Mouse (Mus musculus) myocyte (in vitro differentiated cells): ENCODE measurements around the gene 4930579F01Rik. TPM values are rescaled to one million over a fixed set of nuclear protein-coding genes. Genes with fewer than 3 reads are reported as not detected.

Experiments
- H3K27me3 ChIP-seq: one replicate; pipeline ENCODE4 v1.6.1; 2011; ENCODE audit not compliant: control insufficient read depth, insufficient read depth, insufficient read length
- H3K36me3 ChIP-seq: one replicate; pipeline ENCODE4 v1.6.1; 2011; ENCODE audit not compliant: control insufficient read depth, insufficient read depth
- H3K4me2 ChIP-seq: one replicate; pipeline ENCODE4 v1.6.1; 2011; ENCODE audit warnings: low read depth, control low read depth
- H3K4me3 ChIP-seq: one replicate; pipeline ENCODE4 v1.5.1; 2011; ENCODE audit warnings: mild to moderate bottlenecking, control low read depth, moderate library complexity
- H3K79me2 ChIP-seq: one replicate; pipeline ENCODE4 v1.6.1; 2011; ENCODE audit not compliant: control insufficient read depth, insufficient read depth
- H3ac ChIP-seq: one replicate; pipeline ENCODE4 v1.6.1; 2011; ENCODE audit not compliant: control insufficient read depth, insufficient read length
- CEBPB ChIP-seq: IDR thresholded peaks from 2 replicates; pipeline ENCODE4 v1.6.1; 2011; ENCODE audit warnings: mild to moderate bottlenecking, moderate library complexity; ENCODE audit not compliant: poor library complexity, insufficient read depth, severe bottlenecking
- E2F4 ChIP-seq: IDR thresholded peaks from one replicate; pipeline ENCODE4 v1.6.1; 2011; ENCODE audit warnings: mild to moderate bottlenecking, control low read depth, moderate library complexity; ENCODE audit not compliant: insufficient read depth
- MAX ChIP-seq: IDR thresholded peaks from one replicate; pipeline ENCODE4 v1.6.1; 2011; ENCODE audit warnings: low read depth, mild to moderate bottlenecking, control low read depth
- MYOD1 ChIP-seq, 3 experiments: IDR thresholded peaks; one replicate each; pipeline ENCODE4 v1.6.1; 2011; ENCODE audit warnings: control low read depth in 2 of 3, low read depth in 2 of 3, mild to moderate bottlenecking in 2 of 3, moderate library complexity in 1 of 3; ENCODE audit not compliant: insufficient read length in 2 of 3, control insufficient read depth in 1 of 3
- MYOG ChIP-seq, 3 experiments: IDR thresholded peaks; one replicate each; pipeline ENCODE4 v1.6.1; 2011; ENCODE audit warnings: control low read depth in 2 of 3, low read depth in 2 of 3, mild to moderate bottlenecking in 2 of 3; ENCODE audit not compliant: insufficient read length in 2 of 3, control insufficient read depth in 1 of 3, insufficient read depth in 1 of 3
- POLR2A ChIP-seq: IDR thresholded peaks from one replicate; pipeline ENCODE4 v1.6.1; 2011; ENCODE audit warnings: low read depth, mild to moderate bottlenecking, control low read depth, moderate library complexity; ENCODE audit not compliant: insufficient read length
- POLR2AphosphoS2 ChIP-seq: IDR thresholded peaks from one replicate; pipeline ENCODE4 v1.6.1; 2011; ENCODE audit warnings: low read depth, control low read depth; ENCODE audit not compliant: insufficient read length
- REST ChIP-seq: IDR thresholded peaks from one replicate; pipeline ENCODE4 v1.6.1; 2011; ENCODE audit warnings: mild to moderate bottlenecking, control low read depth, moderate library complexity; ENCODE audit not compliant: insufficient read depth, insufficient read length
- SRF ChIP-seq: IDR thresholded peaks from one replicate; pipeline ENCODE4 v1.6.1; 2011; ENCODE audit warnings: low read depth; ENCODE audit not compliant: control insufficient read depth, insufficient read length
- TCF12 ChIP-seq: IDR thresholded peaks from one replicate; pipeline ENCODE4 v1.6.1; 2011; ENCODE audit warnings: mild to moderate bottlenecking, control low read depth; ENCODE audit not compliant: poor library complexity, insufficient read depth, severe bottlenecking
- TCF3 ChIP-seq: IDR thresholded peaks from one replicate; pipeline ENCODE4 v1.6.1; 2011; ENCODE audit warnings: low read depth, control low read depth; ENCODE audit not compliant: insufficient read length
- USF1 ChIP-seq: IDR thresholded peaks from one replicate; pipeline ENCODE4 v1.6.1; 2011; ENCODE audit warnings: low read depth, mild to moderate bottlenecking, control low read depth, moderate library complexity
- polyA plus RNA-seq: library from polyadenylated mRNA; unstranded; fragments of >200 nt; fragmentation: generic; extraction: Trizol; gene quantifications from one replicate; pipeline ENCODE4 v1.2.1, GENCODE M21; 2012; ENCODE audit warnings: missing spikeins

The 4930579F01Rik gene
- polyA plus RNA-seq, 1 experiment, result not detected

DNA sequence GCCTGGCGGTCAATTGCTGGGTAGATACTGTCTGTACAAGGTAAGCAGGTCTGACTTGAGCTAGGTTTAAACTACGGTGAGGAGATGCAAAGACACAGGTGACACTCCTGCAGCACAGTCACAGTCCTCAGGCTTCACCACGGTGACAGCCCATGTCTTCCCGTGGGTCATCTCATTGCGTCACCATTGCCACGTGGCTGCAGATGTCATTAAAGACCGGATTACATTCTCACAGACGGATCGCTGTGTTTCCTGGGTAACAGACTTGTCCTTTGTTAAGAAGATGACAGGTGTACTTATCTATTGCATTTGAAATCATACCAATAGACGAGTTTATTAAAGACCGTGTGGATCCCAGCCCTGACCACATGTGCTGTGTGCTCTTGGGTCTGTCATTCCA is 27.5 kb upstream of the 4930579F01Rik start:
- no peak overlapping the region for H3ac ChIP-seq
- H3K36me3 ChIP-seq, result peaks cover 15% of the 10 kb centered on the region
- TF ChIP-seq SRF (no peak), REST (no peak), MYOG (IDR thresholded peaks at IDR 0.05; ENCODE audit: control insufficient read depth in 1 of 3, insufficient read depth in 1 of 3, insufficient read length in 2 of 3, low read depth in 2 of 3) (no peak), POLR2AphosphoS2 (no peak), TCF12 (no peak), E2F4 (no peak), MYOD1 (IDR thresholded peaks at IDR 0.05; ENCODE audit: control insufficient read depth in 1 of 3, insufficient read length in 2 of 3, low read depth in 2 of 3) (no peak), USF1 (no peak), TCF3 (no peak), POLR2A (no peak), CEBPB (no peak), MAX (no peak)
- H3K79me2 ChIP-seq, result peaks cover 19% of the 10 kb centered on the region
- no peaks in the 10 kb centered on the region for H3K27me3 ChIP-seq
- H3K4me3 ChIP-seq, result no peak overlapping the region
- no peak overlapping the region for H3K4me2 ChIP-seq

DNA sequence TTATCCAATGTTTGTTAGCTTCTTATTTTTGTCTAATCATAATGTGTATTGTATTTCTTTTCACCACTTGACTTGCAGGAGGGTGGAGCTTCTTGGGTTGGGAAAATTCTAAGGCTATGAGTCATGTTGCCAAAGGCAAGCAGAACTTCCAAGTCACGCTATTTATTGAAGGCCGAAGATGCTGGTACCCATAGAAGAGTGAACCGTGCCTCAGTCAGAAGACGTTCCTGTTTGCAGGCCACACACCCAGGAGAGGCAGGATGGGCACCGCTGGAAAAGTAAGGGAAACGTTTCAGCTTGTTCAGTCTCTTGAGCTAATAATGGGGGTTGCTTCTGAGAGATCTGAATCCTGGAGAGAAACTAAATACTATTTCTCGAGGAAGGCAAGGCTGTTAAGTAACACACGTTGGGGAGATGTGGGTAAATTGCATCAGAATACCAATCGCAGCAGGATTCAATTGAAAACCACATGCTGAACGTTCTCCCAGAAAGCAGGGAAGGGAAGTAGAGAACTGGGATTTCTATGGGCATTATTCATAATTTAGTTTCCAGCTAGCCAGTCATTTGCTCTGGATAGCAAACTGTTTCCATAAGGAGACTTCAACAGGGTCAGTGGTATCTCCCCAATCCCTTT is 24.1 kb upstream of the 4930579F01Rik start, which contains the start of gene Adh7:
Gene Adh7, plus strand, starts transcription at position 130 of the 634 bp plus-strand sequence.
- peak within 1 kb of the TSS; percentile 27 for H3K4me3 ChIP-seq
- H3ac ChIP-seq, result no peak within 1 kb of the TSS
- peaks cover 19% of the 10 kb centered on the region for H3K79me2 ChIP-seq
- H3K4me2 ChIP-seq, result peak within 1 kb of the TSS; percentile 77
- H3K36me3 ChIP-seq, result peaks cover 5% of the 10 kb centered on the region
- H3K27me3 ChIP-seq, result no peaks in the 10 kb centered on the region
- peak; percentile 61 for TF ChIP-seq POLR2A
- peak; percentile 67 for TF ChIP-seq CEBPB
- no peak for TF ChIP-seq MYOD1 (IDR thresholded peaks at IDR 0.05; ENCODE audit: control insufficient read depth in 1 of 3, insufficient read length in 2 of 3, low read depth in 2 of 3)
- peak; percentile 70 for TF ChIP-seq POLR2AphosphoS2
- TF ChIP-seq TCF12, result no peak

GRCm38 (mm10) chr3:138216091-138216490 is 22.5 kb upstream of the 4930579F01Rik start:
- TF ChIP-seq POLR2A (no peak), CEBPB (no peak), SRF (no peak), TCF12 (no peak), USF1 (no peak), MYOG (IDR thresholded peaks at IDR 0.05; ENCODE audit: control insufficient read depth in 1 of 3, insufficient read depth in 1 of 3, insufficient read length in 2 of 3, low read depth in 2 of 3) (no peak), MYOD1 (IDR thresholded peaks at IDR 0.05; ENCODE audit: control insufficient read depth in 1 of 3, insufficient read length in 2 of 3, low read depth in 2 of 3) (no peak), E2F4 (no peak), POLR2AphosphoS2 (no peak), REST (no peak), TCF3 (no peak), MAX (no peak)
- Histone ChIP-seq H3K79me2 (peaks cover 19% of the 10 kb centered on the region), H3K4me3 (no peak overlapping the region), H3ac (no peak overlapping the region), H3K36me3 (no peaks in the 10 kb centered on the region), H3K27me3 (no peaks in the 10 kb centered on the region), H3K4me2 (no peak overlapping the region)

DNA sequence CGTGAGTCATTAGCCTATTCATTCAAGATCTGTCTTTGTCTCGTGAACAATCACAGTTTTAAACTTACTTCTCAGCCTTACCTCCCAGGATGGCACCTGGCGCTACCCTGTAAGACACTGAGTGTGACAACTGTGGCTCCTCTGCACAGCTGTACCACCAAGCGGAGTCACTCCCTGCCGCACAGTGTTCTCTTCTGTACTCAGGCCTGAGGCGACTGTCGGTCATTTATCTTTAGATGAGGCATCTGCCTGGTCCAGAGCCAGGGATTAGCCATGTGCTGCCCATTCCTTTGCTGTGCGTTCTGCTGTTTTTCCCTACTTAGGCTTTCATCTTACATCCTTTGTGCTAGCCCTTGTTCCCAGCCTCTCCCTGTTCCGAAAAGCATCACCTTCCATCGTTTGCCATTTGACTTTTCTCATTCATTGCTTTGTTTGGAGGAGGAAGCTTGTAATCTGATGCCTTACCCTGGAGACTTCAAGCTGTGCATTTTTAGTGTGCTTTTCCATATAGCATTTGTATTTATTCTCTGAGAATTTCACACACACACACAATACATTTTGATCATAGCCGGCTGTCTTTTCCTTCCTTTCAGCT is 21.9 kb upstream of the 4930579F01Rik start:
- Histone ChIP-seq H3K79me2 (peaks cover 18% of the 10 kb centered on the region), H3ac (no peak overlapping the region), H3K4me2 (no peak overlapping the region), H3K4me3 (no peak overlapping the region), H3K27me3 (no peaks in the 10 kb centered on the region), H3K36me3 (no peaks in the 10 kb centered on the region)
- TF ChIP-seq CEBPB, result no peak
- TF ChIP-seq MYOG (IDR thresholded peaks at IDR 0.05; ENCODE audit: control insufficient read depth in 1 of 3, insufficient read depth in 1 of 3, insufficient read length in 2 of 3, low read depth in 2 of 3), result peak in 1 of 3 experiments; percentile 49
- TF ChIP-seq REST, result no peak
- TF ChIP-seq POLR2A, result no peak
- TF ChIP-seq POLR2AphosphoS2, result no peak
- TF ChIP-seq TCF3, result no peak
- TF ChIP-seq MYOD1 (IDR thresholded peaks at IDR 0.05; ENCODE audit: control insufficient read depth in 1 of 3, insufficient read length in 2 of 3, low read depth in 2 of 3), result peak in 2 of 3 experiments; percentile 37 to 47
- no peak for TF ChIP-seq TCF12
- no peak for TF ChIP-seq E2F4
- TF ChIP-seq MAX, result no peak
- no peak for TF ChIP-seq USF1
- no peak for TF ChIP-seq SRF
